Mouse (Mus musculus): Measurements from ENCODE around the gene Daam1.

- TF ChIP-seq POLR2A (IDR thresholded peaks at IDR 0.05; ENCODE audit: extremely low read depth, insufficient read depth, low read length) (no peak), CTCF (IDR thresholded peaks at IDR 0.05; ENCODE audit: low read depth, low read length) (no peak)
Observed at GRCm38 (mm10) chr12:71842006-71842405, 11.1 kb downstream of the Daam1 start.
